Mouse (Mus musculus): ENCODE data around the gene Ndufb6. TPM values are rescaled to one million over a fixed set of nuclear protein-coding genes. Genes with fewer than 3 reads are reported as not detected.
A peak's percentile ranks its signal among the peaks of the same experiment; 100 is the strongest.

Gene Ndufb6
- polyA plus RNA-seq (2012) = 27.9 and 35.5 TPM in 2 replicates

GRCm38 (mm10) chr4:40279276-40279900, at the start of gene Ndufb6:
Gene Ndufb6, minus strand, starts transcription at chr4:40279421.
- TF ChIP-seq GATA1 (IDR thresholded peaks at IDR 0.05; ENCODE audit: low read length) = no peak
- TF ChIP-seq TAL1 (IDR thresholded peaks at IDR 0.05; ENCODE audit: low read length) = no peak
- H3K4me3 ChIP-seq (replicated peaks) = peak within 1 kb of the TSS; percentile 89
- no peaks in the 10 kb centered on the region for H3K9me3 ChIP-seq (ENCODE audit: control insufficient read depth, low read length)
- peaks cover 15% of the 10 kb centered on the region for H3K36me3 ChIP-seq (ENCODE audit: control insufficient read depth)
- H3K27me3 ChIP-seq (ENCODE audit: control insufficient read depth) = no peaks in the 10 kb centered on the region
- peaks cover 20% of the 10 kb centered on the region for H3K4me1 ChIP-seq (ENCODE audit: control insufficient read depth)

DNA sequence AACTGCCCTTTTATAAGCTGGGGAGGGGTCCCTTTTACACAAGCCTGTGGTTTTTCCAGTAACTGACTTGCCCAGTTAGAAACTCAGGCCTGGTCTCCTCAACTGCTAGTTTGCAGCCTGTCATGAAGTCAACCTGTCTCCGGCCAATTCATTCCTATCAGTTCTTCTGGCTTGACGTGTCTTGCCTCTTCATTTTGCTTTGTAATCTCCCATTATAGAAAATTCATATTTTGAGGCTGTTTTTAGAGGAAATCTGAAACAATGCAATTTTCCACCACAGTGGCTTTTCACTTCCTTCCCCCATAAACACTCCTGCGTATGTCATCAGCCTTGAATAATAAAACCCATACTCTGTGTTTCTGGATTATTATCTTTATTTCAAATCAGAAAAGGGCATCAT, 47.9 kb upstream of the Ndufb6 start:
- Histone ChIP-seq H3K9me3 (ENCODE audit: control insufficient read depth, low read length) (no peaks in the 10 kb centered on the region), H3K4me3 (replicated peaks) (no peak overlapping the region), H3K36me3 (ENCODE audit: control insufficient read depth) (no peaks in the 10 kb centered on the region), H3K27me3 (ENCODE audit: control insufficient read depth) (no peaks in the 10 kb centered on the region), H3K4me1 (ENCODE audit: control insufficient read depth) (no peaks in the 10 kb centered on the region)
- TF ChIP-seq GATA1 (IDR thresholded peaks at IDR 0.05; ENCODE audit: low read length) (no peak), TAL1 (IDR thresholded peaks at IDR 0.05; ENCODE audit: low read length) (no peak)

GRCm38 (mm10) chr4:40324620-40325019, 45.4 kb upstream of the Ndufb6 start:
- no peaks in the 10 kb centered on the region for H3K4me1 ChIP-seq (ENCODE audit: control insufficient read depth)
- H3K9me3 ChIP-seq (ENCODE audit: control insufficient read depth, low read length) = no peaks in the 10 kb centered on the region
- TF ChIP-seq GATA1 (IDR thresholded peaks at IDR 0.05; ENCODE audit: low read length) = no peak
- no peak for TF ChIP-seq TAL1 (IDR thresholded peaks at IDR 0.05; ENCODE audit: low read length)
- no peak overlapping the region for H3K4me3 ChIP-seq (replicated peaks)
- no peaks in the 10 kb centered on the region for H3K27me3 ChIP-seq (ENCODE audit: control insufficient read depth)
- no peaks in the 10 kb centered on the region for H3K36me3 ChIP-seq (ENCODE audit: control insufficient read depth)

DNA sequence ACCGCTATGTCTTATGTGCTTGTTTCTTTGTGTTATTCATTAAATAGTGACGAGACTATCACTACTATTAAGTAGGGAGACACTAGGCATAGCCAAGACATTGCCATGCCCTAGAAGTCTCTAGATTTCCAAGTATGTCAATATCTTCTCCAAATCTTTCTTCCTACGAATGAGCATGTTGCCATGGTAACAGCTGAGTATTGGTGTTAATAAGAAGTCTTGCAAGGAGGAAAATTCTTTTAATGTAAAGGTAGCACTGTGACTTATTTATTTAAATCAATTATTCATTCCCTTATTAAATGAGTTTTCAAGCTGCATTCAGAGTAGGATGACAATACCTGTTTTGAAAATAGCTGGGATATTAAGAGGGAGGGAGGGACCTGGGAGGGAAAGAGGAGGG, 38.2 kb upstream of the Ndufb6 start:
- H3K4me3 ChIP-seq (replicated peaks) = no peak overlapping the region

DNA sequence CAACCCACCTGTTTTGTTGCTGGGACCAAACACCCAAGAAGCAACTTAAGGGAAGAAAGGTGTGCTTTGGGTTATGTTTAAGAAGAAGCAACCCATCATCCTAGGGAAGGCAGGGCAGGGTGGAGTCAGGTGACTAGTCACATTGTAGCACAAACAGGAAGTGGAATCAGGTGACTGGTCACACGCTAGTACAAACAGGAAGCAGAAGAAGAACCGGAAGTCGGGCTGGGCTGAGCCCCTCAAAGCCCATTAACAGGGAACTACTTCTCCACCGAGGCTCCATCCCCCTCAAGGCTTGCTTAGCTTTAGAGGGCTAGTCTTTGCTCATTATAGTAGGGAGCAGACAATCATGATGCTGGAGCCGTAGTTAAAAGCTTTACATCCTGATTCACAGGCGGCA, 33.8 kb upstream of the Ndufb6 start:
- H3K9me3 ChIP-seq (ENCODE audit: control insufficient read depth, low read length) = no peaks in the 10 kb centered on the region

More for the DNA sequence above, 38.2 kb upstream of the Ndufb6 start:
- Histone ChIP-seq H3K4me1 (ENCODE audit: control insufficient read depth) (peaks cover 2% of the 10 kb centered on the region; the same call in 1 of the 2 replicates), H3K36me3 (ENCODE audit: control insufficient read depth) (no peaks in the 10 kb centered on the region), H3K27me3 (ENCODE audit: control insufficient read depth) (no peaks in the 10 kb centered on the region), H3K9me3 (ENCODE audit: control insufficient read depth, low read length) (no peaks in the 10 kb centered on the region)
- TF ChIP-seq TAL1 (IDR thresholded peaks at IDR 0.05; ENCODE audit: low read length) = no peak
- no peak for TF ChIP-seq GATA1 (IDR thresholded peaks at IDR 0.05; ENCODE audit: low read length)

DNA sequence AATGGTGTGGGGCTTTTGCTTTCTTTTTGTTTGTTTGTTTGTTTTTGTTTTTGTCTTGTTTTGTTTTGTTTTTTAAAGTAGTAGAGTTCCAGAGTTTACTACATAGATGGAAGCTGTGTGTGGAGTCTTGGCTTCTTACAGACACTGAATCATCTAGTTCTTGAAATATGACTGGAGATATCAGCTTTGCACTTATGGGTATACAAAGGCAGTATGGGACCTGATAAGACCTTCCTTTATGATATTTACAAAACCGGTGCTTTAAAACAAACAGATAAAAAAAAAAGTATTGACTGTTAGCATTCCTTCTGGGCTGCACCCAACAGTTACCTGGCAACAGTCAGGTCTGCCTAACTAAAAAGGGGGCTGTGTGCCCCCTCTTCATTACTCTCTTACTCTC, 33.0 kb upstream of the Ndufb6 start:
- Histone ChIP-seq H3K36me3 (ENCODE audit: control insufficient read depth) (no peaks in the 10 kb centered on the region), H3K9me3 (ENCODE audit: control insufficient read depth, low read length) (no peaks in the 10 kb centered on the region), H3K4me1 (ENCODE audit: control insufficient read depth) (peaks cover 3% of the 10 kb centered on the region; the same call in 1 of the 2 replicates), H3K4me3 (replicated peaks) (no peak overlapping the region), H3K27me3 (ENCODE audit: control insufficient read depth) (no peaks in the 10 kb centered on the region)
- no peak for TF ChIP-seq TAL1 (IDR thresholded peaks at IDR 0.05; ENCODE audit: low read length)
- no peak for TF ChIP-seq GATA1 (IDR thresholded peaks at IDR 0.05; ENCODE audit: low read length)

More for the DNA sequence above, 33.8 kb upstream of the Ndufb6 start:
- Histone ChIP-seq H3K4me3 (replicated peaks) (no peak overlapping the region), H3K4me1 (ENCODE audit: control insufficient read depth) (peaks cover 3% of the 10 kb centered on the region; the same call in 1 of the 2 replicates), H3K27me3 (ENCODE audit: control insufficient read depth) (no peaks in the 10 kb centered on the region), H3K36me3 (ENCODE audit: control insufficient read depth) (no peaks in the 10 kb centered on the region)
- TF ChIP-seq GATA1 (IDR thresholded peaks at IDR 0.05; ENCODE audit: low read length) (no peak), TAL1 (IDR thresholded peaks at IDR 0.05; ENCODE audit: low read length) (no peak)

DNA sequence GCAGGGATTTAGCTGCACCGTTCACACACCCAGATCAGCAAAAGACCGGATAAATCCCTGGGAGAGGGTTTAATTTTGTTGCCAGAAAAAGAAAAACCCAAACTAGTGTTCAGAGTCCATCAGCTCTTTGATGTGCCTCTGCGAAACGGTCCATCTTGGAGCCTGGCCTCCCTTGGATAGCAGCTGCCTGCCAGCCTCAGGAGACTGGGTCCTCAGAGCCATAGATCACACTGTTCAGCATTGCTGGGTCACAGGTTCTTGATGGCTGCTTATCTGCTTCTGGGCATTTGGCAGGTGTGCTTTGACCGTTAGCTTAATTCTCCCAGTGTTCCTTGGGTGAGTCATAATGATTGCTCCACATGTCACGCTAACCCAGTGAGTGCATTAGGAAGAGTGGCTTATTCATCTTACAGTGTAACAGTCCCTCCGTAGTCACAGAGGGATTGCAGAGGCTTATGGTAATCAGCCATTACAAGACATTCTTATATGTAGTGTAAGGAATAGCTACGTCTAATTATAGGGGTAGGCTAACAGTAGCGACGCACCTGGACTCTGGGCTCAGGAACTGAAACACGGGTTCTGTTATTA, 31.7 kb upstream of the Ndufb6 start:
- TF ChIP-seq TAL1 (IDR thresholded peaks at IDR 0.05; ENCODE audit: low read length) (no peak), GATA1 (IDR thresholded peaks at IDR 0.05; ENCODE audit: low read length) (no peak)
- no peak overlapping the region for H3K4me3 ChIP-seq (replicated peaks)
- no peaks in the 10 kb centered on the region for H3K27me3 ChIP-seq (ENCODE audit: control insufficient read depth)
- H3K4me1 ChIP-seq (ENCODE audit: control insufficient read depth) = peaks cover 3% of the 10 kb centered on the region; the same call in 1 of the 2 replicates
- H3K9me3 ChIP-seq (ENCODE audit: control insufficient read depth, low read length) = no peaks in the 10 kb centered on the region
- no peaks in the 10 kb centered on the region for H3K36me3 ChIP-seq (ENCODE audit: control insufficient read depth)

DNA sequence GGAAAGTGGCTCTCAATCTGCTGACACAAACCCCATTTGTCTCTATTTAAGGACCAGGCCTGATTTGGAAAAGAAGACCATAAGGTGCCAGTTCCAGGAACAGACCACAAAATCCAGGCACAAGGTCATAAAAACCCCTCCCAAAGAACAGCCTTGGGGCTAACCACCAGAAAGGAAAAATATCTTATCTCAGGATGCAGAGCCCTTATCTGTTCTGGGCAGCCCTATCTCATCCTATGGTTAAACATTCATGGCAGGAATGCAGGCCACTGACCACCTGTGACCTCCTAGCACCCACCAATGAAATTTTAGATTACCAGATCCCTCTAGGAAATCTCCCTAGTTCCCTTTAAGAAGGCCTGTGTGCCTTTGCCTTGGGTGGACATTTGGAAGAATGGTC, 30.5 kb upstream of the Ndufb6 start:
- peaks cover 3% of the 10 kb centered on the region; the same call in 1 of the 2 replicates for H3K4me1 ChIP-seq (ENCODE audit: control insufficient read depth)
- H3K27me3 ChIP-seq (ENCODE audit: control insufficient read depth) = no peaks in the 10 kb centered on the region
- H3K4me3 ChIP-seq (replicated peaks) = no peak overlapping the region
- TF ChIP-seq TAL1 (IDR thresholded peaks at IDR 0.05; ENCODE audit: low read length) = no peak
- no peak for TF ChIP-seq GATA1 (IDR thresholded peaks at IDR 0.05; ENCODE audit: low read length)
- H3K36me3 ChIP-seq (ENCODE audit: control insufficient read depth) = no peaks in the 10 kb centered on the region
- no peaks in the 10 kb centered on the region for H3K9me3 ChIP-seq (ENCODE audit: control insufficient read depth, low read length)

- H3K27me3 ChIP-seq (ENCODE audit: control insufficient read depth) = peaks cover 6% of the 10 kb centered on the region
- H3K9me3 ChIP-seq (ENCODE audit: control insufficient read depth, low read length) = no peaks in the 10 kb centered on the region
- no peak overlapping the region for H3K4me3 ChIP-seq (replicated peaks)
- no peaks in the 10 kb centered on the region for H3K36me3 ChIP-seq (ENCODE audit: control insufficient read depth)
- H3K4me1 ChIP-seq (ENCODE audit: control insufficient read depth) = peaks cover 2% of the 10 kb centered on the region
- TF ChIP-seq TAL1 (IDR thresholded peaks at IDR 0.05; ENCODE audit: low read length) (no peak), GATA1 (IDR thresholded peaks at IDR 0.05; ENCODE audit: low read length) (no peak)
These were observed 23.4 kb upstream of the Ndufb6 start for GRCm38 (mm10) chr4:40302445-40303125.

Data from erythroblast, embryonic 14.5 days (primary cell).